Mouse (Mus musculus) heart, embryonic 12.5 days (tissue): ENCODE measurements at regions not wholly inside any gene's neighbourhood (a gene's known extent, or its start where the extent isn't known, plus 50 kb on each side); places are given as distances from the start of the nearest gene placed in this dataset.
A peak's percentile ranks its signal among the peaks of the same experiment; 100 is the strongest.

ENCODE experiments used
- ATAC-seq: fragments of 200-750 bp; cut with Nextera tagmentation; 2 replicates; pipeline ENCODE4 v1.8.0; 2017; ENCODE audit warnings: moderate TSS enrichment, moderate library complexity; ENCODE audit not compliant: insufficient number of reproducible peaks, low FRiP score
- H3K27ac ChIP-seq: fragments of 300-500 bp; sonication (generic); 2 replicates; pipeline ENCODE4 v1.5.1; 2016; ENCODE audit warnings: mild to moderate bottlenecking, moderate library complexity; ENCODE audit not compliant: poor library complexity, severe bottlenecking
- H3K27me3 ChIP-seq: fragments of 300-500 bp; sonication (generic); replicated peaks from 2 replicates; pipeline ENCODE4 v1.6.1; 2016; ENCODE audit warnings: mild to moderate bottlenecking, moderate library complexity
- H3K36me3 ChIP-seq: fragments of 300-500 bp; sonication (generic); 2 replicates; pipeline ENCODE4 v1.6.1; 2016; ENCODE audit warnings: mild to moderate bottlenecking, moderate library complexity
- H3K4me1 ChIP-seq: fragments of 300-500 bp; sonication (generic); replicated peaks from 2 replicates; pipeline ENCODE4 v1.6.1; 2016; ENCODE audit warnings: mild to moderate bottlenecking
- H3K4me2 ChIP-seq: fragments of 300-500 bp; sonication (generic); 2 replicates; pipeline ENCODE4 v1.6.1; 2016; ENCODE audit warnings: mild to moderate bottlenecking, moderate library complexity
- H3K4me3 ChIP-seq: fragments of 300-500 bp; sonication (generic); 2 replicates; pipeline ENCODE4 v1.5.1; 2016; ENCODE audit warnings: mild to moderate bottlenecking
- H3K9ac ChIP-seq: fragments of 300-500 bp; sonication (generic); 2 replicates; pipeline ENCODE4 v1.6.1; 2016; ENCODE audit warnings: mild to moderate bottlenecking, moderate library complexity
- H3K9me3 ChIP-seq: fragments of 300-500 bp; sonication (generic); replicated peaks from 2 replicates; pipeline ENCODE4 v1.6.1; 2016; ENCODE audit warnings: mild to moderate bottlenecking, moderate library complexity
- WGBS: fragments of 180-500 bp; shearing (Covaris S2); methylation state at CpG from one replicate; pipeline ENCODE4 v1.1.7; 2016; 5-methylcytosine and 5-hydroxymethylcytosine counted together

- ATAC-seq = no peak
- 3% methylated on average over 9 of the region's 9 CpGs for WGBS
- Histone ChIP-seq H3K36me3 (no peaks in the 10 kb centered on the region), H3K4me3 (peak overlapping the region; percentile 46), H3K9me3 (no peaks in the 10 kb centered on the region), H3K27ac (no peak overlapping the region), H3K4me2 (peak overlapping the region; percentile 81), H3K9ac (peak overlapping the region; percentile 60), H3K4me1 (peaks cover 22% of the 10 kb centered on the region), H3K27me3 (no peaks in the 10 kb centered on the region)
Observed at GRCm38 (mm10) chr12:71577349-71577748, 253.5 kb upstream of the Daam1 start.

- no peaks in the 10 kb centered on the region for H3K9me3 ChIP-seq
- WGBS = 87% methylated on average over 9 of the region's 9 CpGs
- ATAC-seq = no peak
Observed at GRCm38 (mm10) chr12:71578006-71578405, 252.9 kb upstream of the Daam1 start.

GRCm38 (mm10) chr12:71578912-71579311, 252.0 kb upstream of the Daam1 start:
- no peak for ATAC-seq
- H3K9ac ChIP-seq = no peak overlapping the region
- H3K27ac ChIP-seq = no peak overlapping the region
- no peak overlapping the region for H3K4me2 ChIP-seq
- no peaks in the 10 kb centered on the region for H3K36me3 ChIP-seq
- no peaks in the 10 kb centered on the region for H3K9me3 ChIP-seq
- H3K4me1 ChIP-seq = peaks cover 13% of the 10 kb centered on the region
- H3K27me3 ChIP-seq = no peaks in the 10 kb centered on the region
- H3K4me3 ChIP-seq = no peak overlapping the region
- WGBS = 46% methylated on average over 11 of the region's 11 CpGs

More at GRCm38 (mm10) chr12:71578006-71578405, 252.9 kb upstream of the Daam1 start:
- no peaks in the 10 kb centered on the region for H3K27me3 ChIP-seq
- no peak overlapping the region for H3K4me3 ChIP-seq
- H3K4me2 ChIP-seq = no peak overlapping the region
- no peaks in the 10 kb centered on the region for H3K36me3 ChIP-seq
- H3K4me1 ChIP-seq = peaks cover 15% of the 10 kb centered on the region
- H3K27ac ChIP-seq = no peak overlapping the region
- no peak overlapping the region for H3K9ac ChIP-seq

DNA sequence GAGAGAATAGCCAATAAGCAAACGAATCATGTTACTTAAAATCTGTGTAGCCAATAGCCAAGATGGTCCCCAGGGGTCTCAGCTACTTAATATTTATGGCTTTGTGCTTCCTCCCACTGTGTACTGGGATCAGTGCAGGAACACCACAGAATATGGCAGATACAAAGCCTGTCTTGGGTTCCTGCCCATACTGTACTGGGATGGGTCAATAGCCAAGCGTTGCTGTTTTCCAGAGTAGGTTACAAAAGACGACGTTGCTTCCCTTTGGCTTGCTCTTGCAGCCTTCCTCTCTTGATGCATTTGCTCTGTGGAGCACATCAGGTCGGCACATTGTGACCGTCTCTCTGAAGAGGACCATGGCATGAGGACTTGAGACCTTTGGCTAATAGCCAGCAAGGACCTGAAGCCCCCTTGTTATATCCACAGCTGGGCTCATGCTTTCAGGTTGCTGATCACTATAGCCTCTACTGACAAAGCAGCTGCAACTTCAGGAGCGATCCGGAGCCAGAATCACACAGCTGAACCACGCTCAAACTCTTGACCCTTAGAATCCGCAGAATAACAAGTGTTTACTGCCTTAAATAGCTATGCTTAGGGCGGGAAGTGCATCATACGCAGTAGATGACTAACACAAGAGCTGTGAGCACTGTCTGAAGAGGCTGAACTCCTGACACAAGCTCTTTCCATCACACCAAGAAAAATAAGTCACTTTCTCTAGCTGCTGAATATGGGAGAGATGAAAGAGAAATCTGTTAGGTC, 250.2 kb upstream of the Daam1 start:
- 79% methylated on average over 12 of the region's 12 CpGs for WGBS
- no peaks in the 10 kb centered on the region for H3K36me3 ChIP-seq
- H3K27me3 ChIP-seq = no peaks in the 10 kb centered on the region
- H3K4me1 ChIP-seq = peaks cover 5% of the 10 kb centered on the region; the same call in 1 of the 2 replicates
- no peak overlapping the region for H3K4me2 ChIP-seq
- H3K27ac ChIP-seq = no peak overlapping the region
- H3K4me3 ChIP-seq = no peak overlapping the region
- ATAC-seq = no peak
- no peak overlapping the region for H3K9ac ChIP-seq
- H3K9me3 ChIP-seq = no peaks in the 10 kb centered on the region

DNA sequence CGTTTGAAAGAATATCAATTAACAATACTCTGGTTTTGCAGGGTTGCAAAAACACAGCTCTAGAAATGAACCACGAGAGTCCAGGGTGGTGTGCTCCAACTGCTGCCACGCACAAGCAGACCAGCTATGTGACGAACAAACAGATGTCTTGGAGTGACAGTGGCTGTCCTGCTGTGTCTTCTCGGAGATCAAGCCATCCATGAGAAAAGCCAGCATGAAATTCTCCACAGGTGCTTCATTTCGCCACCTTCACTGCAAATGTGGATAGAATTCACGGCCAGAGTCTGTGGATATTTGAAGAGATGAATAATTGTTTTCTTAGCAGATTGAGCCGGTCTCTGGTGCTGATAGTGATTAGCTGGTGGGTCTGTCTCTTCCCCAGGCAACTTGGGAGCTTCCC, 246.3 kb upstream of the Daam1 start:
- H3K4me2 ChIP-seq = no peak overlapping the region
- no peak overlapping the region for H3K9ac ChIP-seq
- H3K4me3 ChIP-seq = no peak overlapping the region
- no peaks in the 10 kb centered on the region for H3K9me3 ChIP-seq
- no peak overlapping the region for H3K27ac ChIP-seq
- 53% methylated on average over 8 of the region's 8 CpGs for WGBS
- no peak for ATAC-seq
- no peaks in the 10 kb centered on the region for H3K4me1 ChIP-seq
- no peaks in the 10 kb centered on the region for H3K36me3 ChIP-seq
- no peaks in the 10 kb centered on the region for H3K27me3 ChIP-seq

GRCm38 (mm10) chr12:71598641-71599040, 232.2 kb upstream of the Daam1 start:
- H3K4me1 ChIP-seq = no peaks in the 10 kb centered on the region
- H3K27me3 ChIP-seq = no peaks in the 10 kb centered on the region
- H3K9ac ChIP-seq = no peak overlapping the region
- H3K4me3 ChIP-seq = no peak overlapping the region
- H3K36me3 ChIP-seq = no peaks in the 10 kb centered on the region
- H3K27ac ChIP-seq = no peak overlapping the region
- H3K9me3 ChIP-seq = 0 out of 2 replicates have a peak, but pooled peaks cover 3% of the 10 kb centered on the region
- H3K4me2 ChIP-seq = no peak overlapping the region
- ATAC-seq = no peak
- 70% methylated on average over 9 of the region's 9 CpGs for WGBS

DNA sequence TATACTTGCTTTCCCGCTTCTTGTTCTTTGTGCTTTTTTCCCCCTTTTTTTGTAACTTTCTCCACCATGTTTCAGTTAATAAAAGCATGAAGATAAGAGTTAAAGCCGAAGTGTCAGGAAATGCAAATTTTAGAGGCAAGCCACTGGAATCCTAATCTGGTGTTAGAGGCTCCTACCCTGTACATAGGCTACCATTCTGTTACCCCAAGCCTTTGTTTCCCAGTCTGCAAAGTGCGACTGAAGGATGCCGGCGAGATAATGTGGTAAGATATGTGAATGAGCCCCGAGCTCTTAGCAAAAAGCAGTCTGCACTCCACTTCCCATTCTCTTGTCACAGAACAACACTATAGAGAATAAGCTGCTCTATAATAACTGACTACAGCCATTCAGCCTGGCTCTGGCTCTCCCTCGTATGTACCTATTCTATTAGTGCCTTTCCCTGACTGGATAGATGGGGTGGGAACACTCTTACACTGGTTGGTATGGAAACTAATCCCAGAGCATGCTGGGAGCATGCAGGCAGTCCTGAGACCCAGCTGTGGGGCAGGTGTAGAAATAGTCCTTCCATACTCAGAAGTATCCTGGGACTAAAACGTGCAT, 229.7 kb upstream of the Daam1 start:
- Histone ChIP-seq H3K4me3 (no peak overlapping the region), H3K36me3 (no peaks in the 10 kb centered on the region), H3K4me1 (no peaks in the 10 kb centered on the region), H3K4me2 (no peak overlapping the region), H3K27ac (no peak overlapping the region), H3K9ac (no peak overlapping the region), H3K9me3 (0 out of 2 replicates have a peak, but pooled peaks cover 3% of the 10 kb centered on the region), H3K27me3 (no peaks in the 10 kb centered on the region)
- no peak for ATAC-seq
- 61% methylated on average over 8 of the region's 8 CpGs for WGBS

DNA sequence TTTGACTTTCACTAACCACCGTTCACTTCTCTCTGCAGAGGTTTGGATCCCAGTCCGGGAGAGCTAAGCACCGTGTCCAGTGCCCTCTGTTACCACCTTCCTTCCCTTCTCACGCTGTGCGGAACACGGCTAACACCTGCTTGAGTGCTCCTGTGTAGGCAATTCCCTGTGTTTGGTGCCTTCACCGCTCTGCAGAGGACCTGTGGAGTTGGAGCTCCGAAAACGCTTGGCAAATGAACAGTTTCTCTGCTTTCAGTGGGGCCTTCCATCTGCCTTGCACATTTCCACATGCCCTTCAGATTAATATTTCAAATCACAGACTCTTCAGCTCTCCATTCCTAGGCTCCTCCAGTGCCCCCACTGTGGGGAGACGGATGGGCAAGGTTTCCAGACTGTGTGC, 227.7 kb upstream of the Daam1 start:
- 83% methylated on average over 10 of the region's 10 CpGs for WGBS
- Histone ChIP-seq H3K27ac (no peak overlapping the region), H3K27me3 (no peaks in the 10 kb centered on the region), H3K4me1 (no peaks in the 10 kb centered on the region), H3K4me2 (no peak overlapping the region), H3K9me3 (0 out of 2 replicates have a peak, but pooled peaks cover 3% of the 10 kb centered on the region), H3K36me3 (no peaks in the 10 kb centered on the region), H3K9ac (no peak overlapping the region), H3K4me3 (no peak overlapping the region)
- ATAC-seq = no peak

GRCm38 (mm10) chr12:71606366-71606765, 224.5 kb upstream of the Daam1 start:
- Histone ChIP-seq H3K9ac (no peak overlapping the region), H3K4me3 (no peak overlapping the region), H3K27ac (no peak overlapping the region), H3K4me1 (no peaks in the 10 kb centered on the region), H3K27me3 (no peaks in the 10 kb centered on the region), H3K36me3 (no peaks in the 10 kb centered on the region), H3K4me2 (no peak overlapping the region), H3K9me3 (no peaks in the 10 kb centered on the region; the same call in 1 of the 2 replicates)
- WGBS = 84% methylated on average over 3 of the region's 3 CpGs
- no peak for ATAC-seq

DNA sequence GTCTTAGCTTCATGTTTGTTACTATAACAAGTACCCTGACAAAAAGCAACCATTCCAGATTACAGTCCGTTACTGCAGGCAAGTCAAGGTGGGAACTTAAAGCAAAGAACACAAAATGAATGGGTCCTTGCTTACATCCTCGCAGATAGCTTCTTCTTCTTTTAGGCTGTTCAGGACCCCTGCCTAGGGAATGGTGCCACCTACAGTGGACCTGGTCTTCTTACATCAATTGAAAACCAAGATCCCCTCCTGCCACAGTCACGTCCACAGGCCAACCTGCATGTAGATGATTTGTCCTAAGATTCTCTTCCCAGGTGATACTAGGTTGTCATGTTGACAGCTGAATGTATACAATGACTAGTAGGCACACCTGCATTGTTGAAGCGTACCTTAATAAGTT, 222.9 kb upstream of the Daam1 start:
- no peaks in the 10 kb centered on the region for H3K4me1 ChIP-seq
- no peak overlapping the region for H3K4me2 ChIP-seq
- H3K36me3 ChIP-seq = no peaks in the 10 kb centered on the region
- no peak overlapping the region for H3K9ac ChIP-seq
- no peak overlapping the region for H3K27ac ChIP-seq
- no peak overlapping the region for H3K4me3 ChIP-seq
- 92% methylated on average over 4 of the region's 4 CpGs for WGBS
- H3K27me3 ChIP-seq = no peaks in the 10 kb centered on the region
- H3K9me3 ChIP-seq = no peaks in the 10 kb centered on the region; the same call in 1 of the 2 replicates
- no peak for ATAC-seq

GRCm38 (mm10) chr12:71613326-71613725, 217.6 kb upstream of the Daam1 start:
- Histone ChIP-seq H3K9me3 (no peaks in the 10 kb centered on the region; the same call in 1 of the 2 replicates), H3K27ac (no peak overlapping the region), H3K9ac (no peak overlapping the region), H3K4me2 (no peak overlapping the region), H3K27me3 (no peaks in the 10 kb centered on the region), H3K36me3 (no peaks in the 10 kb centered on the region), H3K4me1 (peaks cover 5% of the 10 kb centered on the region; the same call in 1 of the 2 replicates), H3K4me3 (no peak overlapping the region)
- 74% methylated on average over 8 of the region's 8 CpGs for WGBS
- ATAC-seq = no peak
